Mouse (Mus musculus) brain, embryonic 14.5 days (tissue): Measurements from ENCODE around the gene Rev3l.

Experiments
- CTCF ChIP-seq: fragments of 200-500 bp; IDR thresholded peaks from 2 replicates; pipeline ENCODE4 v1.5.1; 2012; ENCODE audit warnings: inconsistent platforms, mild to moderate bottlenecking, moderate library complexity, borderline replicate concordance; ENCODE audit not compliant: insufficient read depth, insufficient read length; ENCODE audit errors: extremely low read depth
- POLR2A ChIP-seq: fragments of 200-500 bp; IDR thresholded peaks from 2 replicates; pipeline ENCODE4 v1.6.1; 2012; ENCODE audit warnings: mild to moderate bottlenecking, inconsistent platforms, borderline replicate concordance; ENCODE audit not compliant: poor library complexity, insufficient read depth, insufficient read length, severe bottlenecking; ENCODE audit errors: extremely low read depth

DNA sequence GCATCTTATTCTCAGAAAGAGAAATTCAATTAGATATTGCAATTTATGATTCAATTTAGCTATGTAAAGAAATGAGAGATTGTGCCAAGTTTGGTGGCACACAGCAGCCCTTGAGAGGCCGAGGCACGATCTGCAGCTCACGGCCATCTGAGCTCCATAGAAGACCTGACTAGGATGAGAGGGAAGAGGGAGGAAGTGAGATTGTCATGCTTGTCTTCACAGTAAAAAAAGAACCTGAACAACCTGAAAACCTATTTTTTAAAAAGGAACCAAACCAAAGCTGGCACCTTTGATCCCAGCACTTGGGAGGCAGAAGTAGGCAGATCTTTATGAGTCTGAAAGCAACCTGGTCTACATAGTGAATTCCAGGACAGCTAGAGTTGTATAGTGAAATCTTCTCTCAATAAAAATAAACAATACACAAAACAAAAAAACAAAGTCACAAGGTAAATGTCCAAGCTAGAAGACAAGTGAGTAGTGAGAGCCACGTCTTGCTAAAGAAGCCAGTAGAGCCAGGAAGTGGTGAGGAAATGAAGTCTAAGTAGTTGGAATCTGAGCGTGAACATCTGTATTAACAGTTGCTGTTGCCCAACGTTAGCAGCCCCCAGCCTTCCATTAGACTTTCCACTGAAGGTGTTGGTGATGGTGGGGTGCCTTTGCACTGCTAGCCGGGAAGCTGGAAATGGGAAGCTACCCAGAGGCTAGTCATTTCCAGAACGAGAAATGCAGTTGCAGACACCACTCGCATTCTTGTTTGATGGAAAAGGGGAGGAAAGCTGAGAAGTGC lies 42.2 kb downstream of the Rev3l start:
- TF ChIP-seq POLR2A: no peak
- no peak for TF ChIP-seq CTCF
